Mouse (Mus musculus) adrenal gland, adult 2 months (tissue): Measurements from ENCODE around the gene Igf2r. TPM values are rescaled to one million over a fixed set of nuclear protein-coding genes. Genes with fewer than 3 reads are reported as not detected.
A peak's percentile ranks its signal among the peaks of the same experiment; 100 is the strongest.

ENCODE experiments used
- DNase-seq: peaks from one replicate; pipeline ENCODE4 v3.0.0; 2021
- polyA plus RNA-seq: library from polyadenylated mRNA; depleted of rRNA; stranded (reverse); fragments of >200 nt; gene quantifications from 2 replicates; pipeline ENCODE4 v1.2.3, GENCODE M21; 2012
- total RNA-seq, 2 experiments: library from RNA; stranded (reverse); gene quantifications; 2 replicates each; pipeline ENCODE4 v1.2.3; 2021

The Igf2r gene
- total and polyA plus RNA-seq, 3 experiments: 23.2 to 74.7 (median 66.8) TPM

DNA sequence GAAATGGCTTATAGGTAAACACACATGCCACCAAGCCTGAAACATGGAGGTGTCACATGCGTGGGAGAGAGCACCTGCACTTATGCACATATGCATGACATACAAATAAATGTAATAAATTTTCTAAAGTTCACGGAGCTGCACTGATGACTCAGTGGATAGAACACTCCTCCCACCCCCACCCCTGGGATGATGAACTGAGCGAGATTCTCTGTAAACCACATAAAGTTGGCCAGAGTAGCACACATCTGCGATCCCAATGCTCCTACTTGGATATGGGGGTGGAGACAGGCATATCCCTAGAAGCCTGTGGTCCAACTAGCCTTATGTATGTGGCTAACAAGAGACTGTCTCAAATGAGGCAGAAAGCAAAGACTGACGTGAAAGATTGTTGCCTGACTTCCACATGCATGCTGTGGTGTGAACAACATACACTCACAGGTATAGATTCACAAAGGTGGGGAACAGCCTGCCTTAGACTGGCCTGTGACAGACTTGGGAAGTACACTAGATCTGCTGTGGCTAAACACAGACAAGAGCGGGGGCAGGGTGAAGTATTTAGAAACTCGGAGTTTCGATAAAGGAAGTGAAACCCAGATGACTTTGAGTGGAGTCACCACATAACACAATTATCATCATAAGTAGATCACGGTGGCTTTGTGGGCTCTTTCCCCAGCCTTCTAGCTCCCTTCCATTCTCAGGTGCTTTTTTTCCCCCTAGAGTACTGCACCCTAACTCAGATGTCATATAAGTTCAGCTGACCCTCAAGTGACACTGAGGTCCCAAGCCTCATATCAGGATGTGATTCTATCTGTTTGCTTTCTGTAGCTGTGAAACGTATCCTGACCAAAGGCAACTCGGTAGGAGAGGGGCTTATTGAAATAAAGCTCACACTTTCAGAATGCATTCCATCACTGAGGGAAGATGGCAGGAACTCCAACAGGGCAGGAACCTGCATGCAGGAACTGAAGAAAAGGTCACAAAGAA, 13.7 kb upstream of the Igf2r start:
- DNase-seq: peak; percentile 43

GRCm38 (mm10) chr17:12781101-12781500, 11.6 kb upstream of the Igf2r start:
- DNase-seq: no peak

- no peak for DNase-seq
Measured at GRCm38 (mm10) chr17:12780125-12780524, 10.7 kb upstream of the Igf2r start.

DNA sequence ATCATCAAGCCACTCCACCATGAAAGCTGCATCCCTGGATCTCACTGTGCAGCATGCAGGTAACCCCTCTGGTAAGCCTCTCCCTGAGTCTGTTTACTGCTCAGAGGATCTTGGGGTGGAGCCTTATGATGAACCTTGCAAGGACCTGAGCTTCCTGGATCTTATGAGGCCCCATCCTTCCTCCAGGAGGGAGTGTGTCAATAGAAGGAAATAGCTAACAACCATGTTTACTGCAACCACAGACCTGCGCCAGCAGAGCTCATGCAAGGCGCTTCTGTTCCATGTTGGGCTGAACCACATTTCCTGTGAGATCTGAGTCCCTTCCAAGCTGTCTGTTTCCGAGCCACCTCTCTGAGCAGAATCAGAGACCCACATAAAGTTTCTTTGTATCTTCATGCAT, 10.0 kb upstream of the Igf2r start:
- no peak for DNase-seq

DNA sequence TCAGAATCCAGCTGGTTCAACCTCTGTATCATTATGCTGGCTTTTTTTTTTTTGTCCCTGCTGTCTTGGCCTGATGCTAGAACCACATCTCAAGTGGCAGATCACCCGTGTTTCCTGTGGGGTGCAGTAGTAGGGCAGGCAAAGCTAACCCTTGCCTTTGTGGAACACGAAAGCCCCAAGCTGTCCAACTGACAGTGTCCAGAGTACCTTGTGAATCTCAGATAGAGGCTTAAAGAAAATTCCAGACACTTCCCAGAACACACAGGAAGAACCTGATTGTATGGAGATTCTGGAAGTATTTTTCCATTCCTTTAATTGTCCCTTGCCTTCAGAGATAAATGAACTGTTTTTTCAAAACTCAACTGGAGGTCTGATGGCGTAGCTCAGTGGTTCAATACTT, 4.5 kb upstream of the Igf2r start:
- DNase-seq: no peak

- DNase-seq: no peak
Measured at GRCm38 (mm10) chr17:12770500-12770899, 1.0 kb upstream of the Igf2r start.

DNA sequence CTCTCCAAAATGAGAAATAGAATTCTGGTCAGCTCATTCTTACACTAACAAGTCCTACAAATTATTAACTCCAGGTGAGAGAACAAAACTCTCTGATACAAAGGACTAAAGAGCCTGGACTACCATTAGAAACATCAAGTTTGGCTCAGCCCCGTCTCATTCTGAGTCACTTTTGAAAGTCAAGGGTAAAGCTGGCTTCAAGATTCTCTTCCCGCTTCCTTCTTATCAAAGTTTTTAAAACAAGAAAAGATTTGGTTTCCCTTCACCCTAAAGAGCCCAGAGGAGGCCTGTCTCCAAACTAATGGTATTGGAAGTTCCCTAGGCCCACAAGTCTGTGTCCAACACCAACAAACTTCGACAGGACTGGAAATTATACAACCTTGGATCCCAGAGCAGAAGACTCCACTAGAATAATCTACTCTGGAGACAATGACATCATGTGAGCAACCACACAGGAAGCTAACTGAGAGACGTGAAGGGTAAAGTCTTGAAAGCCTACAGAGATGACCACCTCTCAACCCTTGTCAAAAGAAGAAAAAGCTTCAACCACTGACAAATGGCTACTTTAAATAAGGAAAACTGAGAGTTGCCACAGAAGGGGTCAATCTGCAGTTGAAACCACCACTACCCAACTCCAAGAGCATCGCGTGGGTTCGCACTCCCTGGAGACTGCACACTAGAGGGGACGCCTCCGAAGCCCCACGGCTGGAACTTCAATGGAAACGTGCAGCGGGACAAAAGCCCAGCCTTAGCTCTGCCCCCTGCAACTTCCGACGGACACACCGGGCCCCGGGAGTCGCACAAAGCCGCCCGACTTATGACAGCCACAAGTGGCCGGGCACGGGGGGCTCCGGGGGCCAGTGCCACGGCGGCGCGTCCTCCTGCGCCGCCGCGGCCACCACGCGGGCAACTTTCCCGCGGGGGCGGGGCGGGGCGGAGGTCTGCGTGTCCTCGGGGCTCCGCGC, 767 bp downstream of the Igf2r start:
- DNase-seq: peak; percentile 51

DNA sequence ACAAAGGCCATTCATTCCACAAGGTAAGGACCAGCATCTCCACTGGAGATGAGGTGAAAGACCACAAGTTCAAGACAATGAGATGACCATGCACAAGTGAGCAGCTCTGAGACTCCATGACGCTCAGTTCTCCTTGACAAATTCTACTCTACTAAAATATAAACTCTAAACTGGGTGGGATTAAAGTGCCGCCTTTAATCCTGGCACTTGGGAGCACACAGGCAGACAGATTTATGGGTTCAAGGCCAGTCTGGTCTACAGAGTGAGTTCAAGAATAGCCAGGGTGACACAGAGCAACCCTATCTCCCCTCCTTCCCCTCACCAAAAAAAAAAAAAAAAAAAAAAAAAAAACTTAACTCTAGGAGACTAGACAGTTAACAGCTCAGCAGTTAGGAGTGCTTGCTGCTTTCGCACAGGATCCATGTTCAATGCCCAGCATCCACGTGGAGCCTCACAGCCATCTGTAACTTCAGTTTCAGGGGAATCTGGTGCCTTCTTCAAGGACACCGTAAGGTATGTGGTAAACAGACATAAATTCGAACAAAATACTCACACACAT, 2.1 kb downstream of the Igf2r start:
- peak; percentile 63 for DNase-seq

DNA sequence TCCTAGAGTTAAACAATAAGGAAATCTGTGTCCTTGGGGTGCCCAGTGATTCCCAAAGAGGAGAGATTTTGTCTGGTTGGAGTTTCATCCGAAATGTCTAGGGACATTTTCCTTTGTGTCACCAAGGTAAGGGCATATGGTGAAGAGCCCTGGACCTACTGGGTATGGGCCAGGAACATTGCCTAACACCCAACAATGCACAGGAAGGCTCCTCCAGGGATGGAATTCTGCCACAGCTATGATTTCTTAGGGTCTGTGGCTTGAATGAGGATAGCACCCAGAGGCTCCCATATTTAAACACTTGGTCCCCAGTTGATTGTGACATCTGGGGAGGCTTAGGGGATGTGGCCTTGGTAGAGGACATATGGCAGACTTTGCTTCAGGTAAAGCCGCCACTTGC, 6.1 kb downstream of the Igf2r start:
- no peak for DNase-seq

DNA sequence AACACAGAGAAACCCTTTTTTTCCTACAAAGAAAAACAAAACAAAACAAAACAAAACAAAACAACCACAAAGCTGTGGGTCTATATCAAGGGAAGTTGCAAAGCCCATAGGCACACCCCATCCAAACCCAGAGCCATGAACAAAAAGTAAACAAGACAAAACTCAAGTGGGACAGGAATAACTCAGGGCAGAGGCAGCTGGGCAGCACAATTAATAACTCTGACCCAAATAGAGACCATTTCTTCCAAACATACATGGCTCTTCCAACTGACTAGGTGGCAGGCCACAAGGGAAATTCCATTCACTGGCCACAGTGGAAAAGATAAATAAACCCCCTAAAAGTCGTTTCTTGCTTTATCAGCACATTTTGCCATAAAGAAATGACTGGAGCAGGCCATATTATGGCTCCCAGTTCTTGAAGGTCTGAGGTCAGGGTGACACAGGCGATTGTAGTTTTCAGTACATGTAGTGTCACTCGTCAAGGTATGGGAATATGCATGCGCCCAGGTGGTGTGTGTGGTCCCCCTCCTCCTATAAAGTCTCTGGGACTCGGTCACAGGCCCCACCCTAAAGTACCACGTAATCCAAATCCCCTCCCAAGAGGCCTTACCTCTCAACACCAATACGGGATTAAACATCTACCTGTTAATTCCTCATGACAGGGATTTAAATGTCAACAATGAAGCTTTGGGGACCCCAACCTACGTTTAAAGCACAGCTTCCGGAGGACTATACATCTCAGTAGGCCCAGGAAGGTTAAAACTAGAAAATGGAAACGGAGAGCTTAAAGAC, 8.9 kb downstream of the Igf2r start:
- no peak for DNase-seq

GRCm38 (mm10) chr17:12759646-12760074, 9.8 kb downstream of the Igf2r start:
- peak; percentile 67 for DNase-seq

- DNase-seq: no peak
Measured at GRCm38 (mm10) chr17:12758701-12759455, 10.6 kb downstream of the Igf2r start.

DNA sequence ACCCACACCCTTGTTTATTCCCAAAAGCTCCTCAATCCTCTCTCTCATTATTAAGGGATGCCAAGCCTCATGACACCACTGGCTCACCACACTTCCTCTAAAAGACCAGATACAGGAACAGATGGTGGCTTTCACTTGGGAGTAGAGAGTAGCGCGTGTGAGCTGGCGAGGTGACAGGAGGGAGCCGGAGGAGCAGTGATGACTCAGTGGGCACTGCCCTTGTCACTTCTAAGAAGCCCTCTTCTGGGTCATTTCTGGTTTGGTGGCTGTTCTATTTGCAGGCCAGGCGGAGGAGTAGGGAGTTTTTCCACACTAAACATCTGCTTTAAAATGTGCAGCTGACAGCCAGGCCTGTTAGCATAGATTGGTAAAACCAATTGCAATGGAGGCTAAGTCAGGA, 11.5 kb downstream of the Igf2r start:
- DNase-seq: peak; percentile 81

- no peak for DNase-seq
Measured at GRCm38 (mm10) chr17:12757161-12757560, 12.3 kb downstream of the Igf2r start.

DNA sequence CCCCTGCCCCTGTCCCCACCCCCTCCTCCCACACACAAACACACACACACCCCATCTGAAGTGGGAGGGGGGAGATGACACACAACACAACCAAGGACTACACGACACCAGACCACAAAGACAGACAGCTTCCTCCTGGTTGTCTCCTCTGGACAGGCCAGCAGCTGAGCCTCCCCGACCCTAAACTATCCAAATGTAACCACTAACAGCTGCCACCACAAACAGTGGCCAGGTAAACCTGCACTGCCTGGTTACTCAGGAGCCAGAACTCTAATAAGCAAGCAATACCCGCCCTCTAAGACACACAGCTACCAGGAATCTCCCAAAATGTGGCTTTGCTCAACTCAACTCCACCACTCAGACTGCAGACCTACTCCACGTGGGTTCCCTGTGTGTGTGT, 13.5 kb downstream of the Igf2r start:
- no peak for DNase-seq

DNA sequence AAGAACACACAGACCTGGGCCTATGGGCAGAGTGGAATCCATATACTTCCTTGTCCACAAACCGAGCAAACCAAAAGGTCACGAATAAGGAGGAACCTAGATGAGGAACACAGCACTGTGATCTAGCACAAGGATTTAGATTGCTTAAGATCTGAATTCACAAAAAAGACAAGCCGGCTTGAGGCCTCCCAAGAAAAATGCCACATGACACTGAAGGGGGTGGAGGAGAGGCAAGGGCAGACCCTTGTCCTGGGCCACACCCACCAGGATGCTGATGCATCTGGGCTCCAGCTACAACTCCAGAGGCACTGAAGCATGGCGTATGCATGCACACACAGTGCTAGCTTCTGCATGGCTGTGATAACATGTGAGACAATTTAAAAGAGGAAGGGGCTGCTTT, 14.3 kb downstream of the Igf2r start:
- no peak for DNase-seq

DNA sequence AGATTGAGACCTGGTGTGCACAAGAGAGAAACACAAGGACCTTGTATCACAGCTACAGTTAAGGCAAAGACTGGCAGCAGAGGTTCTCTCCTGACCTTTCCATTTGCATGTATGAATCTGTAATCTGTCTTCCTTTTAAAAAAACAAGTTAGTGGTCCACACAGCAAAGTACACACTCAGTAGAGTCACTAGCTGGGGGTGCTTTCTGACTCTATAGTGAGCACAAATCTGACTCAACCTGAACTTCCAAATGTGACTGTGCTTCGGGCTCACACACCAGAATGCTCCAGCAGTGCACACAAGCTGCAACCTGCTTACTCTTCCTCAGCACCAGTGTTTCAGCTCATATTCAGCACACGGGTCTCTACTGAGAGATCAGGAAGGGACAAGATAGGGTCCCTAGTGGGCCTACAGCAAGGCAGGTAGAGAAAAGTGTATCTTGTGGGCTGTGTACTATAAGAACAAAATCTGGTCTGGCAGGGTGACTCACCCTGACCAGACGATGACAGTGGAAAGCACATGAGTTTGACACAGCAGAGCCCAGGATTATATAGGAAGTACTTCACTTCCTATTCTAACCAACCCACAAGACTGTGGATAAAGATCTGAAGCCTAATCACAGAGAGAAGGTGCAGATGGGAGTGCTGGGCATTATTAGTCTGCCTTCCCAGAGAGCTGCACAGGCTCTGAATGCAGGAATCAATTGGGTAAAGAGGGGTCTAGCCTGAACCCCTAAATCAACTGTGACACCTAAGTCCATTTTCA, 15.0 kb downstream of the Igf2r start:
- no peak for DNase-seq

GRCm38 (mm10) chr17:12753050-12753449, 16.4 kb downstream of the Igf2r start:
- no peak for DNase-seq

- DNase-seq: no peak
Measured at GRCm38 (mm10) chr17:12751641-12752040, 17.8 kb downstream of the Igf2r start.

DNA sequence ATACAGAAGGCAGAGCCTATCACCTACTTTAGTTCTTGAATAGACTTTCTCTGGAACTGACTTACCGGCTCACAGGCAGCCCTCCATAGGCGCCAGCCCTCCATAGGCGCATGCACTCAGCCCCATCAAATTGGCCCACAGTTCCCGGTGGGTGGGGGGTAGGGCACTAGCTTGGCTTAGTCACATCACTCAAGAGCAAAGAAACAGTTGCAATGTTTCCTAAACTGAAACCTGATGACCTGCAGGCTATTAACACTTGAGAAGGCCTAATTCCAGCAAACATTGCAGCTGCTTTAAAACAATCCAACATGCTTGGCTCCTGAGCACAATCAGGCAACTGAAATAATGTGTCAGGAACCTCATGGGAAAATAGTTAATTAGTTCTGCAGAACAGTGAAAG, 18.2 kb downstream of the Igf2r start:
- DNase-seq: no peak
